Mouse (Mus musculus) hindbrain, embryonic 15.5 days (tissue): ENCODE measurements around the gene Sec61a1. TPM values are rescaled to one million over a fixed set of nuclear protein-coding genes. Genes with fewer than 3 reads are reported as not detected.
A peak's percentile ranks its signal among the peaks of the same experiment; 100 is the strongest.

Experiments used
- ATAC-seq: fragments of 200-750 bp; cut with Nextera tagmentation; 2 replicates; pipeline ENCODE4 v1.8.0; 2017; ENCODE audit warnings: low read depth, moderate number of reproducible peaks, moderate TSS enrichment; ENCODE audit not compliant: low FRiP score
- H3K27ac ChIP-seq: fragments of 300-500 bp; sonication (generic); replicated peaks from 2 replicates; pipeline ENCODE4 v1.5.1; 2015; ENCODE audit warnings: mild to moderate bottlenecking, inconsistent platforms
- H3K27me3 ChIP-seq: fragments of 300-500 bp; sonication (generic); 2 replicates; pipeline ENCODE4 v1.6.1; 2015; ENCODE audit warnings: control low read depth, inconsistent platforms
- H3K36me3 ChIP-seq: fragments of 300-500 bp; sonication (generic); 2 replicates; pipeline ENCODE4 v1.6.1; 2015; ENCODE audit warnings: control low read depth, inconsistent platforms
- H3K4me1 ChIP-seq: fragments of 300-500 bp; sonication (generic); replicated peaks from 2 replicates; pipeline ENCODE4 v1.6.1; 2015; ENCODE audit warnings: control low read depth, inconsistent platforms
- H3K4me2 ChIP-seq: fragments of 300-500 bp; sonication (generic); 2 replicates; pipeline ENCODE4 v1.6.1; 2015; ENCODE audit warnings: moderate library complexity, mild to moderate bottlenecking, inconsistent platforms
- H3K4me3 ChIP-seq: fragments of 300-500 bp; sonication (generic); 2 replicates; pipeline ENCODE4 v1.5.1; 2015; ENCODE audit warnings: mild to moderate bottlenecking, inconsistent platforms
- H3K9ac ChIP-seq: fragments of 300-500 bp; sonication (generic); 2 replicates; pipeline ENCODE4 v1.6.1; 2015; ENCODE audit warnings: inconsistent platforms
- H3K9me3 ChIP-seq: fragments of 300-500 bp; sonication (generic); 2 replicates; pipeline ENCODE4 v1.6.1; 2016; ENCODE audit warnings: control low read depth, inconsistent platforms
- WGBS: fragments of 180-500 bp; shearing (Covaris S2); methylation state at CpG from one replicate; pipeline ENCODE4 v1.1.7; 2015; 5-methylcytosine and 5-hydroxymethylcytosine counted together
- polyA plus RNA-seq: library from polyadenylated mRNA; unstranded; fragments of >200 nt; fragmentation: Nextera tagmentation; extraction: Ambion mirVana; gene quantifications from 2 replicates; pipeline ENCODE4 v1.2.1, GENCODE M21; 2015

The Sec61a1 gene
- polyA plus RNA-seq, 1 experiment from 2014 or later = 160 TPM

DNA sequence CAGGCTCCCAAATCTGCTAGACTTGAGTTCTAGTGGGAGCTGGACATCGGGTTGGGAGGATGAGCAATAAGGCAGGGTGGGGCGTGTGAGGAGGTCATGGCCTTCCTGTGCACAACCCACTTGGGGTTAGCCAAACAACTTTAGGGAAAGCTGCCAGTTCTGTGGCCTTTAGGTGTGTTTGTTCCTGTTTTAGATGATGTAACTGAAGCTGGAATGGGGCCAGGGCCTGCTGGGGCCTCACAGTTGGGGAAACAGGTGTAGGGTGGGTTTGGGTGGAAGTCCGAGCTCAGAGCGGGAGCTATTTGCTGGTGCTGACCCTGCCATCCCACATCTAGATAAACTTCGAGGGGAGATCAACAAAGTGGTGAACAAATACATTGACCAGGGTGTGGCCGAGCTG is 33.3 kb downstream of the Sec61a1 start:
- Histone ChIP-seq H3K27me3 (no peaks in the 10 kb centered on the region), H3K36me3 (peaks cover 43% of the 10 kb centered on the region), H3K4me2 (no peak overlapping the region), H3K9ac (no peak overlapping the region), H3K9me3 (no peaks in the 10 kb centered on the region), H3K4me3 (no peak overlapping the region), H3K4me1 (peaks cover 9% of the 10 kb centered on the region; the same call in 1 of the 2 replicates), H3K27ac (no peak overlapping the region)
- 92% methylated on average over 6 of the region's 6 CpGs for WGBS
- ATAC-seq = no peak

DNA sequence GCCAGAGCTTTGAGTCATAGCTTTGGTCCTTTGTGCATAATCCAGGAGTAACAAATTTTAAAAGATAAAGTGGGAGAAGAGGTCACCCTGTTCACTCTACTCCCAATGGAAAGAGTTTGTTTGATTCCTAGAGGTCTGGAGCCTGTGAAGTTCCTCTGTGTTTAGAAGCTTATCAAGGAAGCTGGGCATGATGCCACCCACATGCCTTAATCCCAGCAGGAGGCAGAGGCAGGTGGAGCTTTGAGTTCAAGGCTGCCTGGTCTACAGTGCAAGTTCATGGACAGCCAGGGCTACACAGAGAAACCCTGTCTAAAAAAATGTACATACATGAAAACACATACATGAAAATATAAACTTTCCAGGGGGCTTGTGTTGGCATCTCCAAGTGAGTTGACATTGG is 34.8 kb downstream of the Sec61a1 start:
- Histone ChIP-seq H3K27me3 (no peaks in the 10 kb centered on the region), H3K9me3 (no peaks in the 10 kb centered on the region), H3K4me1 (peaks cover 9% of the 10 kb centered on the region; the same call in 1 of the 2 replicates), H3K4me3 (no peak overlapping the region), H3K9ac (no peak overlapping the region), H3K4me2 (no peak overlapping the region), H3K27ac (no peak overlapping the region), H3K36me3 (peaks cover 54% of the 10 kb centered on the region)
- ATAC-seq = no peak

DNA sequence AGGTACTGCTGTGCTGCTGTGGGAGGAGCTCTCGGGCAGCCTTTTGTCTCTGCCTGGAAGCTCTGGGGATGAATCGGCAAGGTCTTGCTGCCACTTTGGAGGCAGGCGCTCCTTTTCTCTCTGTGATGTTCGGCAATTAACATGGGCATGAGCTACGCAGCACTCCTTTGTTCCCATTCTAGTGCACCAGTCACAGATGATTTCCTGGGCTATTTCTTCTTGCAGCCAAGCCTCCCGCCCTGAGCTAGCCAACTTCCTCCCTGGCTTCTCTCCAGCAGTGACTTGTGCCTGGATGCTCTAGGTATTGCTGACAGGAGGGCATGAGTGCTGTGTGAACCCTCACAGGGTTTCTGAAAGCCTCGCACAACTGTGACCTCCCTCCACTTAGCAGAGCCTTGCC is 35.6 kb downstream of the Sec61a1 start:
- Histone ChIP-seq H3K4me3 (no peak overlapping the region), H3K27ac (no peak overlapping the region), H3K9ac (no peak overlapping the region), H3K27me3 (no peaks in the 10 kb centered on the region), H3K36me3 (peaks cover 54% of the 10 kb centered on the region), H3K4me1 (peaks cover 9% of the 10 kb centered on the region; the same call in 1 of the 2 replicates), H3K9me3 (no peaks in the 10 kb centered on the region), H3K4me2 (no peak overlapping the region)
- 63% methylated on average over 7 of the region's 7 CpGs for WGBS
- ATAC-seq = no peak

GRCm38 (mm10) chr6:88480421-88480820 is 38.3 kb downstream of the Sec61a1 start:
- Histone ChIP-seq H3K9ac (no peak overlapping the region), H3K4me1 (no peaks in the 10 kb centered on the region), H3K36me3 (peaks cover 55% of the 10 kb centered on the region), H3K4me3 (no peak overlapping the region), H3K9me3 (no peaks in the 10 kb centered on the region), H3K4me2 (no peak overlapping the region), H3K27ac (no peak overlapping the region), H3K27me3 (no peaks in the 10 kb centered on the region)
- ATAC-seq = no peak
- WGBS = 65% methylated on average over 6 of the region's 6 CpGs

GRCm38 (mm10) chr6:88469878-88470277 is 48.8 kb downstream of the Sec61a1 start:
- 71% methylated on average over 6 of the region's 6 CpGs for WGBS
- H3K4me1 ChIP-seq = peaks cover 15% of the 10 kb centered on the region
- H3K27me3 ChIP-seq = no peaks in the 10 kb centered on the region
- no peak overlapping the region for H3K9ac ChIP-seq
- H3K9me3 ChIP-seq = no peaks in the 10 kb centered on the region
- ATAC-seq = no peak
- H3K36me3 ChIP-seq = peaks cover 28% of the 10 kb centered on the region
- no peak overlapping the region for H3K4me3 ChIP-seq
- no peak overlapping the region for H3K27ac ChIP-seq
- no peak overlapping the region for H3K4me2 ChIP-seq

DNA sequence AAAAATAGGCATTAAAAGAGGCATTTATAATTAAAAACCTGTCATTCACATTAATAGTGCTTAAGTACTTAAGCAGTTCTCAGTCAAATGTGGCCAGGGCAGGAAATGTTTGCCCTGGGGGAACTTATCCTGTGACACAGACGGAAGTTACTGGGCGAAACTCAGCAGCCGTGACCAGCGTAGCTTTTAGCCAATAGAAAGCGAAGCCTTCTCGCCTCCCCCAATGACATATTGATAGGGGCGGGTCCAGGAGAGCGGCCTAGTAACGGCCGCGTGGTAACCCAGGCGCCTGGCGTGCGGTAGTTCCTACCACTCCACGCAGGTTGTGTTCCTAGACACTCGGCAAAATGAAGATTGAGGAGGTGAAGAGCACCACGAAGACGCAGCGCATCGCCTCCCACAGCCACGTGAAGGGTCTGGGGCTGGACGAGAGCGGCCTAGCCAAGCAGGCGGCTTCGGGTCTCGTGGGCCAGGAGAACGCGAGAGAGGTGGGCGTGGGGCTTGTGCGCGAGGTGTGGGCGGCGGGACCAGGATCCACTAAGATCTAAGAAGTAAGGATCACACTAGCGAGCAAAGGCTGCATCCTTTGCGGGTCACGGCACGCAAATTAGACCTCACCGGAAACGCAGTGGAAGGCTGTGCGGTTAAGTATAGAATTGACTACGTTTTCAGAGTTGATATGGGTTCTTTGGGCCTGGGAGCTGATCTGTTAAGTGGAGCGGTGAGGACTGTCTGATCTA is 53.4 kb downstream of the Sec61a1 start, which contains the start of gene Ruvbl1:
Ruvbl1 (plus strand) TSS at position 229 of the 740 bp plus-strand sequence.
- Histone ChIP-seq H3K27ac (peak within 1 kb of the TSS; percentile 64), H3K9ac (peak within 1 kb of the TSS; percentile 73), H3K4me1 (peaks cover 17% of the 10 kb centered on the region), H3K9me3 (no peaks in the 10 kb centered on the region), H3K36me3 (peaks cover 16% of the 10 kb centered on the region), H3K4me2 (peak within 1 kb of the TSS; percentile 81), H3K4me3 (peak within 1 kb of the TSS; percentile 72), H3K27me3 (no peaks in the 10 kb centered on the region)
- ATAC-seq = peak; percentile 100
- WGBS = 0% methylated on average over 42 of the region's 42 CpGs

GRCm38 (mm10) chr6:88454545-88454944 is 64.2 kb downstream of the Sec61a1 start:
- no peak overlapping the region for H3K27ac ChIP-seq
- no peak overlapping the region for H3K9ac ChIP-seq
- no peak overlapping the region for H3K4me2 ChIP-seq
- 66% methylated on average over 2 of the region's 2 CpGs for WGBS
- no peak overlapping the region for H3K4me3 ChIP-seq
- H3K36me3 ChIP-seq = no peaks in the 10 kb centered on the region
- no peak for ATAC-seq
- 0 out of 2 replicates have a peak, but pooled peaks cover 4% of the 10 kb centered on the region for H3K27me3 ChIP-seq
- no peaks in the 10 kb centered on the region for H3K4me1 ChIP-seq
- H3K9me3 ChIP-seq = no peaks in the 10 kb centered on the region

Other genes with a start within 250 kb of the Sec61a1 start
- gene Eefsec, start 72.4 kb downstream of the Sec61a1 start, polyA plus RNA-seq = 26.6 and 30.2 TPM in 2 replicates
- 94.9 and 98.7 TPM in 2 replicates for gene Ruvbl1, start 53.5 kb downstream of the Sec61a1 start, polyA plus RNA-seq
- gene Kbtbd12, start 119.0 kb upstream of the Sec61a1 start, polyA plus RNA-seq = 0.83 and 0.88 TPM in 2 replicates
- 54.3 and 59.0 TPM in 2 replicates for gene Mgll, start 205.5 kb upstream of the Sec61a1 start, polyA plus RNA-seq